ENCODE assay signal across 10 mouse cellular contexts in the genomic region with DNA sequence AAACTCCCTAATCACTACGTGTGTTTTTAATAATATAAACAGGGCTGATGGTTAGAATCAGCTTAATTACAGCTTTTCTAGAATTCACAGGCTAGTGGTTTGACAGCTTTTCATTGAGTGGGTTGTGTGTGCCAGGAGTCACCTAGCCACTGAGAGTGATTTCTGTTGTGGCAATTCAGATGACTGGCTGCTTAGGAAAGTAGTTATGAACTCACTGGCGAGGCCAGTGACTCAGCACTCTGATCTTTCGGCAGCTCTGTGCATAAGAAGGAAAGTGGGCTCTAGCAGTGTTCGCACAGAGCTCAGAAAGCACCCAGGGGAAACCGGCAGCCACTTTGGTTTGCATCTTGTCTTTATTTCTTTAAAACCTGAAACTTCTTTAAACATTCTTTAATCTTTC. TPM values are rescaled to one million over a fixed set of nuclear protein-coding genes. Genes with fewer than 3 reads are reported as not detected.
A peak's percentile ranks its signal among the peaks of the same experiment; 100 is the strongest.
DNase-seq lines count a peak whose midpoint lies in the region; ATAC-seq lines count a peak whose summit lies in the region.
"Had no signal": no experiment of that assay in that cellular context is flagged by ENCODE, and none has a peak within 500 bp of the region (broad histone marks: within the 10 kb centered on the region; RNA-seq: fewer than 3 reads in every experiment).

No protein-coding gene starts in this region.

- intact Hi-C loops in gastrocnemius, postnatal 36 days (cut with DNase I): no loop called here

- ATAC-seq in megakaryocyte-erythroid progenitor cell, adult 5-6 weeks (replicated peaks; ENCODE audit: low FRiP score, low TSS enrichment, poor library complexity, severe bottlenecking): peak; percentile 61
- no peak for ATAC-seq in monocyte, adult 5-6 weeks (replicated peaks; ENCODE audit: insufficient number of reproducible peaks, low FRiP score, low TSS enrichment, poor library complexity, severe bottlenecking)
- ATAC-seq: forebrain, embryonic 16.5 days had no signal

- DNase-seq in gastrocnemius, adult 18-20 months (ENCODE audit: low spot score): peak; percentile 38
- DNase-seq in gastrocnemius, postnatal 36 days: no peak
- DNase-seq in lung, adult 18-20 months: peak; percentile 35 to 55
- no peak for DNase-seq in lung, postnatal 4 days
- peak; percentile 79 for DNase-seq in brain, adult 2 months (ENCODE audit: low read depth, low spot score)
- no peak for DNase-seq in urinary bladder, adult 2 months (ENCODE audit: low spot score)
- DNase-seq: cerebellum, postnatal 36 days had no signal

RNA-seq across cellular contexts. Expression of gene Hmgb1, which starts 18.7 kb away (rescaled TPM):
- total RNA-seq in gastrocnemius, adult 18-20 months (2021): 100 to 1,000 TPM; 100 to 119 TPM
- 100 to 1,000 TPM in 1 of 2 experiments, 10 to 100 TPM in 1; 86.3 to 104 TPM for total RNA-seq in gastrocnemius, postnatal 36 days (2021)
- total RNA-seq in megakaryocyte-erythroid progenitor cell, adult 5-6 weeks (2014; fragmentation: Nextera tagmentation): 800 and 835 TPM in 2 replicates
- 1,093 and 1,199 TPM in 2 replicates for total RNA-seq in megakaryocyte-erythroid progenitor cell, adult 5-6 weeks (2017)
- total RNA-seq in monocyte, adult 5-6 weeks (2017): 536 to 650 TPM (median 623 TPM) in 3 replicates
- 230 and 291 TPM in 2 replicates for polyA plus RNA-seq in urinary bladder, adult 2 months (2012; rRNA removed)

RNA-seq across cellular contexts. Expression of gene Uspl1, which starts 18.8 kb away (rescaled TPM):
- 10 to 100 TPM; 27.4 to 30.9 TPM for total RNA-seq in gastrocnemius, adult 18-20 months (2021)
- total RNA-seq in gastrocnemius, postnatal 36 days (2021): 10 to 100 TPM; 22.9 to 23.4 TPM
- 62.8 and 64.3 TPM in 2 replicates for total RNA-seq in megakaryocyte-erythroid progenitor cell, adult 5-6 weeks (2014; fragmentation: Nextera tagmentation)
- total RNA-seq in megakaryocyte-erythroid progenitor cell, adult 5-6 weeks (2017): 56.6 and 66.9 TPM in 2 replicates
- 55.5 to 70.2 TPM (median 59.1 TPM) in 3 replicates for total RNA-seq in monocyte, adult 5-6 weeks (2017)
- 16.9 and 21.6 TPM in 2 replicates for polyA plus RNA-seq in urinary bladder, adult 2 months (2012; rRNA removed)

Comparison
In these comparisons a context has a peak if more than half of its experiments do, and no peak if none do; other contexts are left out.
1. DNase-seq: peak in gastrocnemius, adult 18-20 months (single experiment), lung, adult 18-20 months (2 of 2) and brain, adult 2 months (single experiment); none in gastrocnemius, postnatal 36 days (0 of 2), lung, postnatal 4 days (0 of 2) and urinary bladder, adult 2 months (single experiment).